ENCODE assay signal across 15 mouse cellular contexts in genomic region chr2:70783504-70783903, GRCm38 (mm10).
"Had no signal": no experiment of that assay in that cellular context is flagged by ENCODE, and none has a peak within 500 bp of the region (broad histone marks: within the 10 kb centered on the region; RNA-seq: fewer than 3 reads in every experiment).

No protein-coding gene starts in this region.

- H3K4me3 ChIP-seq: layer of hippocampus, adult 2 months; limb, embryonic 12.5 days; liver, embryonic 13.5 days; lung, embryonic 15.5 days had no signal

- H3K9ac ChIP-seq: limb, embryonic 12.5 days; liver, embryonic 13.5 days; liver, postnatal 0 days; lung, embryonic 15.5 days had no signal

- ATAC-seq: liver, postnatal 0 days had no signal

- H3K27me3 ChIP-seq: limb, embryonic 12.5 days; liver, embryonic 13.5 days; lung, embryonic 15.5 days had no signal

- H3K27ac ChIP-seq: kidney, postnatal 0 days; layer of hippocampus, adult 2 months; limb, embryonic 12.5 days; liver, embryonic 13.5 days; lung, embryonic 15.5 days; macrophage had no signal

- H3K9me3 ChIP-seq: limb, embryonic 12.5 days; liver, embryonic 13.5 days; lung, embryonic 15.5 days had no signal

- H3K4me1 ChIP-seq: limb, embryonic 12.5 days; lung, embryonic 15.5 days had no signal

- H3K36me3 ChIP-seq: lung, embryonic 15.5 days had no signal

- H3K4me2 ChIP-seq: limb, embryonic 12.5 days; liver, embryonic 13.5 days; lung, embryonic 15.5 days had no signal

- DNase-seq: kidney, adult 11 months; kidney, adult 9 months; kidney, postnatal 36 days; liver; liver, embryonic 13.5 days; liver, postnatal 0 days; lung, postnatal 14 days; midbrain, embryonic 14.5 days; spleen, adult 18-20 months; thymus, postnatal 4 days had no signal
